Mouse (Mus musculus) liver, embryonic 16.5 days (tissue): Measurements from ENCODE around the gene Endou. TPM values are rescaled to one million over a fixed set of nuclear protein-coding genes. Genes with fewer than 3 reads are reported as not detected.

Experiments used
- ATAC-seq: fragments of 200-750 bp; cut with Nextera tagmentation; 2 replicates; pipeline ENCODE4 v1.8.0; 2017; ENCODE audit warnings: low read depth, mild to moderate bottlenecking, moderate number of reproducible peaks, moderate library complexity
- H3K27ac ChIP-seq: fragments of 300-500 bp; sonication (generic); 2 replicates; pipeline ENCODE4 v1.5.1; 2014; ENCODE audit warnings: mild to moderate bottlenecking, low read length
- H3K27me3 ChIP-seq: fragments of 300-500 bp; sonication (generic); 2 replicates; pipeline ENCODE4 v1.6.1; 2014; ENCODE audit warnings: low read depth, low read length, mixed read lengths; ENCODE audit not compliant: control insufficient read depth, insufficient read depth
- H3K36me3 ChIP-seq: fragments of 300-500 bp; sonication (generic); 2 replicates; pipeline ENCODE4 v1.6.1; 2014; ENCODE audit warnings: mild to moderate bottlenecking; ENCODE audit not compliant: control insufficient read depth, insufficient read depth
- H3K4me1 ChIP-seq: fragments of 300-500 bp; sonication (generic); 2 replicates; pipeline ENCODE4 v1.6.1; 2014; ENCODE audit warnings: low read depth, low read length, mixed read lengths; ENCODE audit not compliant: control insufficient read depth
- H3K4me2 ChIP-seq: fragments of 300-500 bp; sonication (generic); 2 replicates; pipeline ENCODE4 v1.6.1; 2014; ENCODE audit warnings: low read depth, low read length, mixed read lengths
- H3K4me3 ChIP-seq: fragments of 300-500 bp; sonication (generic); 2 replicates; pipeline ENCODE4 v1.5.1; 2014; ENCODE audit warnings: low read depth, mild to moderate bottlenecking, low read length
- H3K9ac ChIP-seq: fragments of 300-500 bp; sonication (generic); 2 replicates; pipeline ENCODE4 v1.6.1; 2014; ENCODE audit warnings: low read depth, low read length
- H3K9me3 ChIP-seq: fragments of 300-500 bp; sonication (generic); replicated peaks from 2 replicates; pipeline ENCODE4 v1.6.1; 2016; ENCODE audit warnings: low read length; ENCODE audit not compliant: control insufficient read depth
- WGBS: fragments of 180-500 bp; shearing (Covaris S2); extraction: QIAGEN DNeasy Blood & Tissue Kit; methylation state at CpG from one replicate; pipeline ENCODE4 v1.1.7; 2014; ENCODE audit not compliant: insufficient replicate concordance; 5-methylcytosine and 5-hydroxymethylcytosine counted together
- polyA plus RNA-seq: library from polyadenylated mRNA; unstranded; fragments of >200 nt; fragmentation: Nextera tagmentation; extraction: Ambion mirVana; gene quantifications from 2 replicates; pipeline ENCODE4 v1.2.1, GENCODE M21; 2015

Gene Endou
- polyA plus RNA-seq, 1 experiment from 2014 or later, result 0.21 TPM

DNA sequence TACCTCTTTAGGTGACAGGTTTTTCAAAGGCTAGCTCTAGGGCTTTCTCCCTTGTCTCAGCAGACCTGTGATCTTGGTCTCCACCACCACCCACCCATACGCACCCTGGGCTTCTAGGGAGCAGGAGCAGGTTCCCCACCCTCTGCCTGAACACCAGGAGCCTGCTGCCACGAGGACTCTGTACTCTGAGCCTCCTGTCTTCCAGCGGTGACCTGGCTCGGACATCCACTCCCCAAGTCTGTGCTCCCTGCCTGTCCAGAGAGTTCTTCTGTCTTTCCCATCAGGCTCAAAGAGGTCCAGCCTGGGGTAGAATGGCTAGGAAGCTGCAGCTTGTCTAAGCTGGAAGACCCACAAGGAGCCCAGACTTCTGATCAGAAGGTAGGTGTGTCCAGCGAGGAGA is 12.1 kb upstream of the Endou start:
- Histone ChIP-seq H3K4me3 (no peak overlapping the region), H3K27me3 (no peaks in the 10 kb centered on the region), H3K4me1 (peaks cover 33% of the 10 kb centered on the region), H3K4me2 (no peak overlapping the region), H3K27ac (no peak overlapping the region), H3K36me3 (no peaks in the 10 kb centered on the region), H3K9me3 (no peaks in the 10 kb centered on the region), H3K9ac (no peak overlapping the region)
- 72% methylated on average over 5 of the region's 5 CpGs for WGBS
- no peak for ATAC-seq

DNA sequence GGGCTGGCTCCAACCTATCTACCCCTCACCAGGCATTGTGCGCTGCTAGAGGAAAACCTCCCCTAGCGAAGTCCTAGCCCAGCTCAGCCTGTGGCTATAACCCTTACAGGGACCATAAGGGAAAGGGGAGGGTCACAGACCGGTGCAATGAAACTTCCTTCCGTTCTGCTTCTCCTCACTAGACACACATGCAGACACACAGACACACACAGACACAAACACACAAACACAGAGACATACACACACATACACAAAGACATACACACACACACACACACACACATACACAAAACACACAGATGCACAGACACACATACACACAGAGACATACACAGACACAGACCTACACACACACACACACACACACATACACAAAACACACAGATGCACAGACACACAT is 11.5 kb upstream of the Endou start:
- Histone ChIP-seq H3K9me3 (no peaks in the 10 kb centered on the region), H3K36me3 (no peaks in the 10 kb centered on the region), H3K9ac (no peak overlapping the region), H3K27me3 (no peaks in the 10 kb centered on the region), H3K4me1 (peaks cover 30% of the 10 kb centered on the region), H3K27ac (no peak overlapping the region), H3K4me2 (no peak overlapping the region), H3K4me3 (no peak overlapping the region)
- 17% methylated on average over 4 of the region's 4 CpGs for WGBS
- no peak for ATAC-seq

DNA sequence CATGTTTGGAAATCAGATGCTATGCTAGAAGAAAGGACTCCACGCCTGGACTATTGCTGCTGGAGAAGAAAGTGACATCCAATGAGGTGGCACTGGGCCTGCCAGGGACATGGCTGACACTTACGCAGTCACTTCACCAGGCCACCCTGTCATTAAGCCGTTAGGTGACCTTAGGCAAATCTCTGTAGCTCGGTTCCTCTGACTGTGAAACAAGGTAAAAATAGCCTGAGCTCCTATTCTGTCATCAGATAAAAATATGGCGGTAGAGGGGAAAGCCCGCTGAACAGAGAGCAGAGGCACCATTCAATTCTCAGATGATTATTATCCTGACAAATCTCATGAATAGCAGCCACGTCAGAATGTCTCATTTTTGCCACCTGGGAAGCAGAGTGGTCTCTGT is 10.9 kb upstream of the Endou start:
- no peak overlapping the region for H3K27ac ChIP-seq
- no peak overlapping the region for H3K4me3 ChIP-seq
- no peak overlapping the region for H3K9ac ChIP-seq
- H3K36me3 ChIP-seq, result no peaks in the 10 kb centered on the region
- no peaks in the 10 kb centered on the region for H3K27me3 ChIP-seq
- H3K9me3 ChIP-seq, result no peaks in the 10 kb centered on the region
- no peak overlapping the region for H3K4me2 ChIP-seq
- no peak for ATAC-seq
- 38% methylated on average over 7 of the region's 7 CpGs for WGBS
- peaks cover 30% of the 10 kb centered on the region for H3K4me1 ChIP-seq

DNA sequence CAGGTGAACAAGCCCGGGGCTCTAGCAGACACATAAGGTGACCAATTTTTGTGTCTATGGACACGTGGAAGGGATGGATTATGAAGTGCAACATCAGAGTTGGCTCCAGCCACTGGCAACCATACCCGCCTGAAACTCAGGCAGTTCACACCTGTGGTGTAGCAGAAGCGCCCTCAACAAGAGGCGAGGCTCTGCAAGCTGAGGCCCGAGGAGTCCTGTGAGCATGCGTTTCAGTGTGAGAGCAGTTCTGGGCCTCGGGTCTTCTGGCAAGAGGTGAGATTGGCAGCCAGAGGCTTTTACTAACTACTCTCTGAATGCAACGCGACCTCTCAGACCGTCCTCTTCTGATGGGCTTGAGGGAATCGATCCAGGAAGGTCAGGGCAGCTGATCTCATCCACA is 10.5 kb upstream of the Endou start:
- Histone ChIP-seq H3K9ac (no peak overlapping the region), H3K4me2 (no peak overlapping the region), H3K4me1 (peaks cover 30% of the 10 kb centered on the region), H3K4me3 (no peak overlapping the region), H3K36me3 (no peaks in the 10 kb centered on the region), H3K27me3 (no peaks in the 10 kb centered on the region), H3K27ac (no peak overlapping the region), H3K9me3 (no peaks in the 10 kb centered on the region)
- WGBS, result 68% methylated on average over 12 of the region's 12 CpGs
- ATAC-seq, result no peak

DNA sequence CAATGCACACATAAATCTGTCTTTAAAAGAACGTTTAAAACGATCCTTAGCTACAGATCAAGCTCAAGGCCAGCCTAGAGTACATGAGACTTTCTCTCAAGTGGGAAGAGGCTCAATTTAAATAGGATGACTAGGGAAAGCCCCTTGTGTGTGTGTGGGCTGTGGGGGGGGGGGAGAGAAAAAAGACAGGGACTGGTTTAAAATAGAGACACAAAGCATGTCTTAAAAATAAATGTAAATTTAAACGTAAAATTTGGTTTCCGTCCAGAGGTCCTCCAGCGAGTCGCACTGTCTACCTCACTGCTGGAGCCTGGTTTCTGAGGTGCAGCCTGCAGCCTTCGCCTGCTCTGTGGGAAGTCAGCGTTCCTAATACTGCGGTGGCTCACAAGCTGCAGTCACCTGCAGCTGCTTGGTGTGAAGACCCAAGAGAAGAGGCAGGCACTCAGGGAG is 9.2 kb upstream of the Endou start:
- Histone ChIP-seq H3K4me3 (no peak overlapping the region), H3K27me3 (no peaks in the 10 kb centered on the region), H3K9me3 (no peaks in the 10 kb centered on the region), H3K36me3 (no peaks in the 10 kb centered on the region), H3K9ac (no peak overlapping the region), H3K27ac (no peak overlapping the region), H3K4me2 (no peak overlapping the region), H3K4me1 (peaks cover 20% of the 10 kb centered on the region)
- 82% methylated on average over 9 of the region's 9 CpGs for WGBS
- ATAC-seq, result no peak

DNA sequence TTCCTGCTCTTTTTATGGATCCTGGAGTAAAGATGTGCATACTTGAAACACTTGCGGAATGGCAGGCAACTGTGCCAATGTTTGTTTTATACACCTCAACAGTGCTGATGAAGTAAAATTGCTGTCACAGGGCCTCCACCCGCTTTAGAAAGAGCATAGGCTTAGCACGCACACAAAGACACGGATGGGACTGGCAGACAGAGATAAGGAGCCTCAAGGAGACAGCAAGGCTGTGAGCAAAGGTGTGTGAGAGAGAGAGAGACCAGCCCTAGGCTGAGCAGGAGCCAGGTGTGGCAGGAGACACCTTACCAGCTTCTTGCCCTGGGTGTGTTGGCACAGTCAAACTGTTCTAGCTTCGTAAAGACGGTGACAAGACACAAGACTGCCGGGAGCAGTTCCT is 7.8 kb upstream of the Endou start:
- H3K4me1 ChIP-seq, result peaks cover 10% of the 10 kb centered on the region
- H3K4me3 ChIP-seq, result no peak overlapping the region
- WGBS, result 47% methylated on average over 7 of the region's 7 CpGs
- ATAC-seq, result peak; percentile 87
- H3K9ac ChIP-seq, result no peak overlapping the region
- no peaks in the 10 kb centered on the region for H3K9me3 ChIP-seq
- no peaks in the 10 kb centered on the region for H3K36me3 ChIP-seq
- no peaks in the 10 kb centered on the region for H3K27me3 ChIP-seq
- H3K27ac ChIP-seq, result no peak overlapping the region
- no peak overlapping the region for H3K4me2 ChIP-seq

DNA sequence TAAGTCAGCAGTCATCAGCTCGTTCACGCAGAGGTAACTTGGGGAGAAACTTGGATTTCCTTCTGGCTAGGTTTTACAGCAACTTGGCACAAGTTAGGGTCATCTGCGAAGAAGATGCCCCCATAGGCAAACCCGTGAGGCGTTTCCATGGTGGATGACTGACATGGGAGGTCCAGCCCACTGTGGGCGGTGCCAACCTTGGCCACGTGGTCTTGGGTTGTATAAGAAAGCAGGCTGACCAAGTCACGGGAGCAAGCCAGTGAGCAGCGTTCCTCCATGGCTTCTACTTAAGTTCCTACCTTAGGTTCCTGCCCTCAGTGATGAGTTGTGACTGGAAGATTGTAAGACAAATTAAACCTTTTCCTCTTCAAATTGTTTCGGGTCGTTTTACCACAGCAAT is 849 bp upstream of the Endou start:
- Histone ChIP-seq H3K27ac (no peak overlapping the region), H3K36me3 (no peaks in the 10 kb centered on the region), H3K4me1 (no peaks in the 10 kb centered on the region), H3K9ac (no peak overlapping the region), H3K27me3 (no peaks in the 10 kb centered on the region), H3K4me2 (no peak overlapping the region), H3K4me3 (no peak overlapping the region), H3K9me3 (no peaks in the 10 kb centered on the region)
- ATAC-seq, result no peak
- 70% methylated on average over 11 of the region's 11 CpGs for WGBS

DNA sequence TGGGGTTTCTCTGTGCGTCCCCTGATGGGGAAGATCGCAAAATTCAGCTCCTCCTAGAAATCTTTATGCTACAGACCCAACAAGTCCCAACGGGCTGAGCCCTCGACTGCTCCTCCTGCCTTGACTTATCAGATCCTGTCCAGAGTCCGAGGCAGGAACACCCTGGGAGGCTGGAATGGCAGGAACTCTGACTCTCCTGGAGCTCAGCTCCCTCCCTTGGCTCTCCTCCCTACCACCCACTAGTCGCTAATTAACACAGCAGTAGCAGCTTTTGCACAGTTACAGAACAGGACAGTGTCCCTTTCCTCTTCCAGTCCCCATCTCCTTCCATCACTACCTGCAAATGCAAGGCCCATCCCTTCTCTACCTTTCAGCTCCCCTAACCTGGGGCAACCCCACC is 774 bp downstream of the Endou start:
- 45% methylated on average over 6 of the region's 6 CpGs for WGBS

DNA sequence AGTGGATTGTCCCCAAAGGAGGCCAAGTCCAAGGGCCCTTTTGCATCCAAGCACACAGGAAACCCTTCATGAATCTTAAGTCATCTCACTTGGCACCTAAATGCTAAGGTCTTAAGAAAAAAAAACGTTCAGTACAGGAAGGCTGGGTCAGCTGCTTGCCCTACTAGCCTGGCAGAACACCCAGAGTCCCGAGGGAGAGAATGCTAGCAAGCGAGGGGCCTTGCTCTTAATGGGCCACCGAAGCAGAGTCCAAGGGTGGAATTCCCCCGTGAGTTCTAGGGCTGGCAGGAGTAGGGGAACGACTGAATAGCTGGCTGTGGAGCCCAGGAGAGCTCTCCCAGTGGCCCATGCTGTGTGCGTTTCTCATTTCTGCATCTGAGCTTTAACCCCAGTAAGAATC is 2.3 kb downstream of the Endou start:
- H3K4me2 ChIP-seq, result no peak overlapping the region
- no peaks in the 10 kb centered on the region for H3K9me3 ChIP-seq
- H3K27me3 ChIP-seq, result no peaks in the 10 kb centered on the region
- 57% methylated on average over 7 of the region's 7 CpGs for WGBS
- H3K4me1 ChIP-seq, result no peaks in the 10 kb centered on the region
- no peak overlapping the region for H3K4me3 ChIP-seq
- no peak overlapping the region for H3K9ac ChIP-seq
- no peaks in the 10 kb centered on the region for H3K36me3 ChIP-seq
- no peak overlapping the region for H3K27ac ChIP-seq
- ATAC-seq, result no peak

More for the DNA sequence above, 774 bp downstream of the Endou start:
- no peaks in the 10 kb centered on the region for H3K9me3 ChIP-seq
- no peak overlapping the region for H3K27ac ChIP-seq
- H3K9ac ChIP-seq, result no peak overlapping the region
- no peaks in the 10 kb centered on the region for H3K36me3 ChIP-seq
- no peaks in the 10 kb centered on the region for H3K4me1 ChIP-seq
- no peak overlapping the region for H3K4me2 ChIP-seq
- H3K27me3 ChIP-seq, result no peaks in the 10 kb centered on the region
- H3K4me3 ChIP-seq, result no peak overlapping the region
- ATAC-seq, result no peak

DNA sequence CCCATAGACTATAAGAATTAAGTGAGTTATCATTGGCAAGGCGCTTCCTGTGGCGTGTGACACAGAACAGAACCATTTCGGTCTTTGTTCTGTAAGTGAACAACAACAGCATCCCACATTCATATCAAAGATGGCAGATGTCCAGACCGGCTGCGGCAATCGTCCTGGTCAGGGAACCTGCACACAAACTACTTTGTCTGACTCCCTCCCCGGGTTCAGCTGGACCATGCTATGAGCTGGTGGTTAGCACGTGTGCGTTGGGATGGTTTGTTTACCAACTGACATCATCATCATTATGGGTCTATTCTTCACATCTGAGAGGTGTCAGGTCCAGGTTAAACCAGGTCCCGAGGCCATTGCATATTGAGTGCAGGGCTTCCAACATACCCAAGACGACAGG is 2.7 kb downstream of the Endou start:
- no peak for ATAC-seq
- Histone ChIP-seq H3K27me3 (no peaks in the 10 kb centered on the region), H3K4me3 (no peak overlapping the region), H3K36me3 (no peaks in the 10 kb centered on the region), H3K4me2 (no peak overlapping the region), H3K27ac (no peak overlapping the region), H3K9me3 (no peaks in the 10 kb centered on the region), H3K4me1 (no peaks in the 10 kb centered on the region), H3K9ac (no peak overlapping the region)
- WGBS, result 72% methylated on average over 11 of the region's 11 CpGs
